Mouse (Mus musculus) heart, adult 2 months (tissue): ENCODE measurements around the gene Tsr2.

Experiments
- CTCF ChIP-seq: fragments of 200-600 bp; IDR thresholded peaks from 2 replicates; pipeline ENCODE4 v1.8.1; 2022; ENCODE audit warnings: antibody characterized with exemption, mild to moderate bottlenecking, moderate library complexity
- EP300 ChIP-seq: fragments of 200-500 bp; IDR thresholded peaks from 2 replicates; pipeline ENCODE4 v1.6.1; 2011; ENCODE audit warnings: low read depth, low read length, control low read depth; ENCODE audit not compliant: insufficient read depth

DNA sequence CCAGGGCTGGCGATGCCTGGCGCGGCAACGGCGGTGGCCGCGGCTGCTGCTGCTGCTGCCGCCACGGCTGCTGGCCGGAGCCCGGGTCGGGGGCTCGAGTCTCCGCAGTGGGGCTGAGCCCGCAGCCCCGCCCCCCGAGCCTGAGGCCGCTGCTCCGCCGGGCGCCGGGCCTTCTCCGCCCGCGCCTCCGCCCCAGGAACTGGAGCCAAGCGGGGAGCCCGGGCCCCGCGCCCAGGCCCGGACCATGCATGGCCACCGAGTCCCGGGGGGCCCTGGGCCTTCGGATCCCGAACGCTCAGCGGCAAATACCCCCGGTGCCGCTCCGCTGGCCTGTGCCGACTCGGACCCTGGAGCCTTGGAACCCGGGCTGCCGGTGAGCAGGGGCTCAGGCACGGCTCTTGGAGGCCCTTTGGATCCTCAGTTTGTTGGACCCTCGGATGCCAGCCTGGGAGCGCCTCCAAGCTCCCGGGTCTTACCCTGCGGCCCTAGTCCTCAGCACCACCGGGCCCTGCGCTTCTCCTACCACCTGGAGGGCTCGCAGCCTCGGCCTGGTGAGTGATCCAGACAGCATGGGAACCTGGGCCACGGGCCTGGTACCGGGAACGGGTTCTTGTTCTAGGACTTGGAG is 48.8 kb downstream of the Tsr2 start:
- TF ChIP-seq CTCF (no peak), EP300 (no peak)
